Mouse (Mus musculus) ovary, postnatal 36 days (tissue): ENCODE results near the gene Usp45.

Experiments used
- DNase-seq: peaks from one replicate; pipeline ENCODE4 v3.0.0; 2022; ENCODE audit warnings: low spot score, mixed read lengths

The Usp45 gene

GRCm38 (mm10) chr4:21789836-21790235 is 22.9 kb downstream of the Usp45 start:
- no peak for DNase-seq

GRCm38 (mm10) chr4:21793631-21794030 is 26.7 kb downstream of the Usp45 start:
- DNase-seq, result no peak

- DNase-seq, result no peak
Observed at GRCm38 (mm10) chr4:21801013-21801412, 34.1 kb downstream of the Usp45 start.

DNA sequence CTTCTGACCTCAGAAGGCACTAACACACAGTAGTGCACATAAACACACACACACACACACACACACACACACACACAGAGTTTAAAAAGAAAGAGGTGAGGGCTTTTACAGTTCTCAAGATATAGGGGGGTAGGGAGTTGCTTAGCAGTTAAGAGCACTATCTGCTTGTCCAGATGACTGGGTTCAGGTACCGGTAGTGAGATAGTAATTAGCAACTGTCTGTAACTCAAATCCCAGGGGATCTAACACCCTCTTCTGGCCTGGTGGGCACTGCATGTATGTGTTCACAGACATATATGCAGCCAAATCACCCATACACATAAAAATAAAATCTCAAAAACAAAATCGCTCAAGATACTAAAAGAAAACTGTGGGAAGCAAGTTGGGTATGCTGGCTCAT is 34.7 kb downstream of the Usp45 start:
- no peak for DNase-seq

- DNase-seq, result no peak
Observed at GRCm38 (mm10) chr4:21807204-21807603, 40.2 kb downstream of the Usp45 start.

DNA sequence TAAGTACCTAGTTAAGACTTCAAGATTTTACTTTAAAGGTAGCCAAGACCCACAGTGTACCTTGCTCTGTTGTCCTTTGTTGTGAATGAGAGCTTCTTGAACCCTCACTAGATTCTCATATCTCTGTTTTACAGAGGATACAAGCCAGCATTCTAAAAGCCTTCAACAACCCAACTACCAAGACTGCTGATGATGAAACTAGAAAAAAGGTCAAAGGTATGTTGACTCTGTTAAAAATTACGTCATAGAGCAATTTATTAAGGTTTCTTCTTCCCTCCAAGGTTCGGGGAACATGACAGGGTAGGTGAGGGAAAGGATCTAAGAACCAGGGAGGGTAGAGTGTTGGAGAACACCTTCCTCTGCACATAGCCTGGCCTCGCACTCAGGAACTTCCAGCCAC is 43.7 kb downstream of the Usp45 start:
- no peak for DNase-seq

- no peak for DNase-seq
Observed at GRCm38 (mm10) chr4:21812635-21813034, 45.7 kb downstream of the Usp45 start.

DNA sequence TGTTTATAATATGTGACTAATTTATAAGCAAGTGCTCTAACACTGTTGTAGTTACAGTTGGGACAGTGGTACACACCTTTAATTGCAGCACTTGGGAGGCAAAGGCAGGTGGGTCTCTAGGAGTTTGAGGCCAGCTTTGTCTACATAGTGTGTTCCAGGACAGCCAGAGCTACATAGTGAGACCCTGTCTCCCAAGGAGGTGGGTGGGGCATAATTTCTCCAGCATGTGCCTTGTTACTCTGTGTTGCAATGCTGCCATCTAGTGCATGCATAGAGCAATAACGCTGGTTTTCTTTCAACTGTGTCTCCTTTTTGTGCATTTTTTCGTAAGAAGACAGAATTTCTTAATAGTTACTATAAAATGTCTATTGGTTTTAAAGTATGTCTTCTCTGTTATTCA is 47.1 kb downstream of the Usp45 start:
- DNase-seq, result peak; percentile 8

DNA sequence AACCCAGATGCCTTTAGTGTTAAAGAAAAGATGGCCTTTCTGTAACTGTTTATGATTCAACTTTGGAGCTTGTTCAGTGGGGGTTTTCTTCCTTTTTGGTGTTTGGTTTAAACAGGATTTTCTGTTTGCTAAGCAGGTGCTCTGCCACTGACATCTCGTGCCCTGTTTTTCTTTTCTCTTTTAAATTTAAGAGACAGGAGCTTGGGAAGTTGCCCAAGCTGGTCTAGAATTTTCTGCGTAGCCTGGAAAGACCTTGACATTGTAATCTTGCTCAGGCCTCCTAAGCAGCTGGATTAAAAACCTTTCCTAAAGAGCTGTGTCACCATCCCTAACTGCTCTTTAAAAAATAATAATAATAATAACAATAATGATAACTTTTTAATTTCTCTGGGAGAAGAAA is 59.7 kb downstream of the Usp45 start:
- DNase-seq, result no peak

GRCm38 (mm10) chr4:21832844-21833243 is 65.9 kb downstream of the Usp45 start:
- no peak for DNase-seq

- peak; percentile 85 for DNase-seq
Observed at GRCm38 (mm10) chr4:21847481-21848286, 80.7 kb downstream of the Usp45 start, which contains the start of gene Pnisr. TSS of gene Pnisr (plus strand) at chr4:21847583.

DNA sequence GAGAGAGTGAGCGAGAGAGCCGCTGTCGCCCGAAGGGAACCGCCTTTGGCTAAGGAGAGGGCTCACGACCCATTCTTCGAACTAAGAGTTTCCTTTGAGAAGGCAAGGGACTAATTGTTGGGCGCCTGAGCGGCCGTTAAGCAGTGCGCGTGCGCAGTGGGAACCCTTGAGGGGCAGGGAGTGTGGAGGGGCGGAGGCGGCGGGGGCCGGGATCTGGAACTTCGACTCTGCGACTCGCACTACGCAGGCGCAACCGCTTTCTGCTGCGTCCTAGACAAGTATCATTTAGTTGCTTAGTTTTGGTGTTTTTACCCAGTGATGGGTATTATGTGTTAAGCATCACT is 81.3 kb downstream of the Usp45 start:
- peak; percentile 90 for DNase-seq

DNA sequence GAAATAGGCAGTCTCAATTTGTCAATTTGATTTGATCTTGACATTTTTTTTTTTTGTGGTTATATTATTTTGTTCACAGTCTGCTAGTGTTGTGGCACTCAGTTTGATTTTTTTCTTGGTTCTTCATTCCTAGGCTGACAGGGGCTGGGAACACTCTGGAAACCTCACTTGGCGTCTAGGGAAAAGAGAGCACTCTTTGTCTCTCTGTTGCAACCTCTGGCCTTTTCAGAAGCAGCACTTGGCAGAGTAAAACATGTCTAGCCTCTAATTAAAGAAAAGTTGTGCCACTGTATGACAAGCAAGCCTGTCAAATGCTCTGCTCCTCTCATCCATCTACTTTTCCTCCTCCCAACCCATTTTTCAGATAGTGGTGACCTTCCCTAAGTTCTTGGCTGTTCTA is 90.5 kb downstream of the Usp45 start:
- DNase-seq, result no peak

DNA sequence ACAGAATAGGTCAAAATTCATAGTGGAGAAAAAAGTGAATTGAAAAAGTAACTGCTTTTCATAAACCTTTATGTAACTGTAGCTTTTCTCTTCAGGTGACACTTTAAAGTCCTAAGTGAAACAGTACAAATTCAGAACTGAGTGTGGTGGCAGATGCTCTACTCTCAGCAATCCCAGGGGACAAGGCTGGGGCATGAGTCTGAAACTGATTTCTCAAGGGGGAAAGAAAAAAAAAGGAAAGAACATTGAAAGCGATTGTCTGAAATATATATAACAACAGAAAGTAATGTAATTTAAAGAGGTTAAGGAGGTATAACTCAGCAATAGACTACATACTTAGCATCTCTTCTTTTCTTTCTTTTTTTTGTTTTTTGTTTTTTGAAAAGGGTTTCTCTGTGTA is 98.3 kb downstream of the Usp45 start:
- no peak for DNase-seq

DNA sequence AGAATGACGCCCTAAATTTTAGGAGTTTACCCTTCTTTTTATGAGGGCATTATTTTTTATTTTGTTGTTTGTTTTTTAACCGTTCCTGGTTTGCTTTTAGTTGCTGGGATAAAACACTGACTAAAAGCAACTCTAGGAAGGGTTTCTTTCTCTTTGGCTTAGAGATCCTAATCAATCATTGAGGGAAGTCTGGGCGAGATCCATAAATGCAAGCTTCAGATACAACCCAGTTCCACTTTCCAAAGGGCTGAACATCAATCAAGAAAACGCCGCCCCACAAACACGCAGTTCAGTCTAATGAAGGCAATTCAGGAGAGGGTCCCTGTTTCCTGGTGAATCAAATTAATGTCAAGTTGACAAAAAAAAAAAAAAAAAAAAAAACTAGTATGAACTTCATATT is 111.8 kb downstream of the Usp45 start:
- no peak for DNase-seq

GRCm38 (mm10) chr4:21879565-21880220 is 112.7 kb downstream of the Usp45 start, which contains the start of gene Coq3:
TSS of gene Coq3 (plus strand) at chr4:21879673.
- peak; percentile 87 for DNase-seq

DNA sequence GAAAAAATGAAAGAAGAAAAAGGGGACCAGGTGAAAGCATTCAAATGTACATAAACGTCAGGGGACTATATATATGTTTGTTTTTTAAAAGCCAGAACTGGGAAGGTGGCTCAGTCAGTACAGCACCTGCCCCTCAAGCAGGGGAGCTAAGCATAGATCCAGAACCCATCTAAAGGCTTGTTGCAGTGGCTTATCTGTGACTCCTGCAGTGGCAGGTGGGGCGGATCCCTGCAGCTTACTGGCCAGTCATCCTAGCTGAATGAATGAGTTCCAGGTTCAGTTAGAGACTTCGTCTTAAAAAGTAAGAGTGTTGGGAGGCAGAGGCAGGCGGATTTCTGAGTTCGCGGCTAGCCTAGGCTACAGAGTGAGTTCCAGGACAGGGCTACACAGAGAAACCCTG is 115.8 kb downstream of the Usp45 start:
- no peak for DNase-seq

- DNase-seq, result no peak
Observed at GRCm38 (mm10) chr4:21885831-21886230, 118.9 kb downstream of the Usp45 start.
